Mouse (Mus musculus) sigmoid colon, adult 10 weeks (tissue): ENCODE data around the gene Plekha5. TPM values are rescaled to one million over a fixed set of nuclear protein-coding genes. Genes with fewer than 3 reads are reported as not detected.

Experiments used
- polyA plus RNA-seq: library from polyadenylated mRNA; stranded (reverse); fragments of 350-450 nt; fragmentation: Illumina TruSeq; extraction: RNeasy Lipid Tissue Mini Kit (QIAGEN cat#74804); gene quantifications from one replicate; pipeline ENCODE4 v1.2.3, GENCODE M21; 2014; ENCODE audit warnings: low read depth, low replicate concordance

Plekha5 gene
- 123 TPM for polyA plus RNA-seq

DNA sequence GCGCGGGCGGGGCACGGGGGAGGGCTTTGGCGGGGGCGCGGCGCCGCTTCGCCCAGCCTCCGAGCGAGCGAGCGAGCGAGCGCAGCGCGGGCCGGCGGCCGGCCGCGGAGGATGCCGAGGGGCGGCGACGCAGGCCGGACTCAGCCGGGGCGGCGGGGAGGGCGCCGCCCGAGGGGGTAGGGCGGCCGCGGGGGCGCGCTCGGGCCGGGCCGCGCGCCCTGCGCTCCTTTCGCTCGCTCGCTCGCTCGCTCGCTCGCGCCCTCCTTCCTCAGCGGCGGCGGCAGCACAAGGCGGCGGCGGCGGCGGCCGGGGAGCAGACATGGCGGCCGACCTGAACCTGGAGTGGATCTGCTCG, at the start of gene Plekha5:
TSS of gene Plekha5 (plus strand) at position 209 of the 355 bp plus-strand sequence.

DNA sequence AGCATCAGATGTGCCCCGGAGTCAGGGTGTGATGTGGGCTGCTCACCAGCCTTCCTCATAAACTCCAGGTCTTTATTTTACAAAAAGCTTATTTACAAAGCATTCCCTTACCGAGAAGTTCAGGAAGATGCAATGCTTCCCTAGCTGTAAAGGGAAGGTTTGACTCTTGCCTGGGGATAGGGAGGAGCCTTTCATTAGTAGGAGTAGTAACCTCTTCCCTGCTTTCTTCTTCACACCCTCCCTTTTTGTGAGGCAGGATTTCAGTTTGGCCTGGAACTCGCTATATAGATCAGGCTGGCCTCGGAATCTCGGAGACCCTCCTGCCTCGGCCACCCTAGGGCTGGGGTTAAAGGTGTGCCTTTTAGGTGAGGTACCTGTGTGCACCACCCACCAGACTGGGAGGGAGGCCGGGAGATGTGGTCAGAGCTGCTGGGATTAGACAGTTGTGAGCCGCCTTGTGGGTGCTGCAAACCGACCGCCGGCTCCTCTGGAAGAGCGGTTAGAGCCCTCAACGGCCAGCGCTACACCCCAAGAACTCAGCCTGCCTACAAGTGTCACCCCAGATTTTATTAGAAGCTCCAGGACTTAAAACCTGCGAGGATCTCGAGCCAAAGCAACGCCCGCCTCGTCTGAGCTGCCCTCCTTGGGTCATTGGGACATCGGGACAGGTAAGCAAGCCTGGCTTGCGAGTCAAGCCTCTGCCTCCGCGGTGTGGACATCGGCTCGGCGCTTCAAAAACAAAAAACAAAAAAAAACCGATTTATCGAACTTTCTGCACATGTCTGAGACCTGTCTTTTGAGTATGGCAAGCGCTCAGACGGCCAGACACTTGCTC, 198.8 kb downstream of the Plekha5 start, which contains the start of gene Aebp2:
TSS of gene Aebp2 (plus strand) at position 273 of the 835 bp plus-strand sequence.

Other genes with a start within 250 kb of the Plekha5 start
- 134 TPM for gene Aebp2, start 198.6 kb downstream of the Plekha5 start, polyA plus RNA-seq